Mouse (Mus musculus): Measurements from ENCODE around the gene Atad5. TPM values are rescaled to one million over a fixed set of nuclear protein-coding genes. Genes with fewer than 3 reads are reported as not detected.
"Not testable (repeated sequence)": the region's sequence is repeated elsewhere in the genome, so short reads cannot be mapped to it uniquely, and the experiment has no call there.

Atad5 gene
- total RNA-seq, 4 experiments from 2014 or later, result 2.8 to 4.7 (median 3.3) TPM

- no peak for DNase-seq (ENCODE audit: low spot score in 2 of 2)
Observed at GRCm38 (mm10) chr11:80176911-80177895, 88.0 kb downstream of the Atad5 start.

GRCm38 (mm10) chr11:80178316-80178715, 89.1 kb downstream of the Atad5 start:
- no peak for DNase-seq (ENCODE audit: low spot score in 2 of 2)

- no peak for DNase-seq (ENCODE audit: low spot score in 2 of 2)
Observed at GRCm38 (mm10) chr11:80181021-80181749, 92.0 kb downstream of the Atad5 start.

- DNase-seq (ENCODE audit: low spot score in 2 of 2), result not testable (repeated sequence)
Observed at GRCm38 (mm10) chr11:80183054-80183704, 94.0 kb downstream of the Atad5 start.

GRCm38 (mm10) chr11:80183705-80184255, 94.6 kb downstream of the Atad5 start, which contains the start of gene Rnf135:
Rnf135 (plus strand) TSS chr11:80183851.
- peak; percentile 81 to 82 for DNase-seq (ENCODE audit: low spot score in 2 of 2)

- no peak for DNase-seq (ENCODE audit: low spot score in 2 of 2)
Observed at GRCm38 (mm10) chr11:80184531-80185071, 95.4 kb downstream of the Atad5 start.

Other genes starting within 250 kb of the Atad5 start
- gene Utp6, start 127.0 kb upstream of the Atad5 start, total RNA-seq (2022), result 10 to 100 TPM; 25.7 to 35.9 (median 28.6) TPM
- gene Suz12, start 96.3 kb upstream of the Atad5 start, total RNA-seq (2022), result 10 to 100 TPM; 35.1 to 45.0 (median 42.2) TPM
- 10 to 100 TPM; 18.9 to 24.8 (median 22.4) TPM for gene Crlf3, start 8.4 kb upstream of the Atad5 start, total RNA-seq (2022)
- gene Tefm, start 52.8 kb downstream of the Atad5 start, total RNA-seq (2022), result 10 to 100 TPM; 10.1 to 12.9 (median 11.5) TPM
- gene Adap2, start 64.7 kb downstream of the Atad5 start, total RNA-seq (2022), result 10 to 100 TPM in 2 of 4 experiments, 1 to 10 TPM in 2; 6.9 to 15.1 (median 9.9) TPM
- 1 to 10 TPM; 4.9 to 7.3 (median 5.6) TPM for gene Rnf135, start 94.5 kb downstream of the Atad5 start, total RNA-seq (2022)
- 10 to 100 TPM; 61.3 to 76.0 (median 67.7) TPM for gene Rhot1, start 119.6 kb downstream of the Atad5 start, total RNA-seq (2022)
- 10 to 100 TPM; 26.0 to 29.6 (median 28.2) TPM for gene Rhbdl3, start 211.5 kb downstream of the Atad5 start, total RNA-seq (2022)